ENCODE assay signal across 10 mouse cellular contexts in the genomic region with DNA sequence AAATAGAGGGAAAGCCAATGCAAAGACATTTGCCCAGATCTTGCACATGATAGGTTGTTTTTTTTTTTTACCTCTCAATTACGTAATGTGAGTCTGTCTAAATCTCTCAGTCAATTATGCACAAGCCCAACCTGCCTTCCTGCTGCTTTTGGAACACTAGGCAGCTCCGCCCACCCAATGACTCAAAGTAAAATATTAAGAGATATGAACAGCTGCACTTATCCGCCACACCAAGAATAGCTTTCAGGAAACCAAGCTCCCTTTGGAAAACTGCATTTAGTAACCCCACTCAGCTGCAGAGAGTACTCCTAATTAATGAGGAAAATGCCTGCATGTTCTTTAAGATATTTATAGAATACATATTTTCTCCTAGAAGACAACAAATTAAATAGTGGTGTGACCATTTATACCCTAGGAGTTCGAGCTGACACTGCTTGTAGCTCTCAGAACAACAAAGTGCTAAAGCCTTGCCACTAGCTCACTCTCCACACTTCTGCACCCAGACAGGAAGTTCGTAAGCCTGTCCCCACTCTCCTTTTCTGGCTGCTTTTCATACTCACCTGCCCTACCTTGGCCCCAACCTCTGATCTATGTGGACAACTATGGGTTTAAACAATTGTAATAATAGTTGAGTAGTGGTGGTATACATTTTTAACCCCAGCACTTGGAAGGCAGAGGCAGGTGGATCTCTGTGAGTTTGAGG. TPM values are rescaled to one million over a fixed set of nuclear protein-coding genes. Genes with fewer than 3 reads are reported as not detected.
DNase-seq lines count a peak whose midpoint lies in the region; ATAC-seq and TF ChIP-seq lines count a peak whose summit lies in the region.
"Had no signal": no experiment of that assay in that cellular context is flagged by ENCODE, and none has a peak within 500 bp of the region (broad histone marks: within the 10 kb centered on the region; RNA-seq: fewer than 3 reads in every experiment).

No protein-coding gene starts in this region.

- H3K4me1 ChIP-seq in hindbrain, postnatal 0 days (ENCODE audit: insufficient read depth, low read length): no peaks in the 10 kb centered on the region
- H3K4me1 ChIP-seq: hindbrain, embryonic 15.5 days; neural tube, embryonic 12.5 days had no signal

- no peak for TF ChIP-seq CTCF in hindbrain, postnatal 0 days (IDR thresholded peaks at IDR 0.05; ENCODE audit: low read depth)

- H3K27me3 ChIP-seq in hindbrain, postnatal 0 days (ENCODE audit: insufficient read depth, low read length): no peaks in the 10 kb centered on the region
- H3K27me3 ChIP-seq: hindbrain, embryonic 15.5 days; neural tube, embryonic 12.5 days had no signal

- no peaks in the 10 kb centered on the region for H3K9me3 ChIP-seq in hindbrain, postnatal 0 days (ENCODE audit: low read length)
- H3K9me3 ChIP-seq: hindbrain, embryonic 15.5 days; neural tube, embryonic 12.5 days had no signal

- H3K27ac ChIP-seq in hindbrain, postnatal 0 days: no peak overlapping the region
- H3K27ac ChIP-seq: hindbrain, embryonic 15.5 days; neural tube, embryonic 12.5 days had no signal

- no peak overlapping the region for H3K4me3 ChIP-seq in hindbrain, postnatal 0 days (ENCODE audit: low read length)
- H3K4me3 ChIP-seq: hindbrain, embryonic 15.5 days; neural tube, embryonic 12.5 days had no signal

- no peak overlapping the region for H3K4me2 ChIP-seq in hindbrain, postnatal 0 days (ENCODE audit: low read depth, low read length)
- H3K4me2 ChIP-seq: hindbrain, embryonic 15.5 days; neural tube, embryonic 12.5 days had no signal

- no peak overlapping the region for H3K9ac ChIP-seq in hindbrain, postnatal 0 days (replicated peaks; ENCODE audit: low read length)
- H3K9ac ChIP-seq: hindbrain, embryonic 15.5 days; neural tube, embryonic 12.5 days had no signal

- DNase-seq in lung, adult 18-20 months: peak; percentile 69 to 79
- no peak for DNase-seq in lung, postnatal 4 days
- peak; percentile 98 for DNase-seq in heart, adult 11 months
- DNase-seq in kidney, postnatal 36 days: peak; percentile 62 to 69
- DNase-seq in right cerebral cortex, postnatal 25 days: peak; percentile 51
- DNase-seq in cerebellum, adult 18-20 months: no peak
- DNase-seq in hindbrain, postnatal 0 days (ENCODE audit: low spot score): no peak
- no peak for DNase-seq in adrenal gland, postnatal 25 days

- H3K36me3 ChIP-seq in hindbrain, postnatal 0 days (ENCODE audit: insufficient read depth, low read length): no peaks in the 10 kb centered on the region
- H3K36me3 ChIP-seq: hindbrain, embryonic 15.5 days; neural tube, embryonic 12.5 days had no signal

- no peak for ATAC-seq in hindbrain, postnatal 0 days

- 86% methylated on average over 5 of the region's 5 CpGs for WGBS in hindbrain, postnatal 0 days

RNA-seq across cellular contexts. Expression of a gene that starts 25.2 kb away (rescaled TPM):
- total RNA-seq in hindbrain, postnatal 0 days (2014; rRNA removed): 3.4 and 5.2 TPM in 2 replicates
- 3.7 and 4.2 TPM in 2 replicates for polyA plus RNA-seq in hindbrain, postnatal 0 days (2015; fragmentation: Nextera tagmentation; extraction: Ambion mirVana)
- 28.9 and 34.3 TPM in 2 replicates for total RNA-seq in adrenal gland, postnatal 25 days (2021)

RNA-seq across cellular contexts. Expression of a gene that starts 56.7 kb away (rescaled TPM):
- total RNA-seq in hindbrain, postnatal 0 days (2014; rRNA removed): 19.8 and 23.0 TPM in 2 replicates
- 21.1 and 22.0 TPM in 2 replicates for polyA plus RNA-seq in hindbrain, postnatal 0 days (2015; fragmentation: Nextera tagmentation; extraction: Ambion mirVana)
- total RNA-seq in adrenal gland, postnatal 25 days (2021): 20.2 and 21.3 TPM in 2 replicates

Comparison
In these comparisons a context has a peak if more than half of its experiments do, and no peak if none do; other contexts are left out.
1. DNase-seq: peak in lung, adult 18-20 months (2 of 2), heart, adult 11 months (single experiment), kidney, postnatal 36 days (2 of 2) and right cerebral cortex, postnatal 25 days (single experiment); none in lung, postnatal 4 days (0 of 2), cerebellum, adult 18-20 months (0 of 2), hindbrain, postnatal 0 days (single experiment) and adrenal gland, postnatal 25 days (single experiment).